Mouse (Mus musculus) lung, adult 2 months (tissue): ENCODE measurements around the gene Polk. TPM values are rescaled to one million over a fixed set of nuclear protein-coding genes. Genes with fewer than 3 reads are reported as not detected.
A peak's percentile ranks its signal among the peaks of the same experiment; 100 is the strongest.

Experiments used
- DNase-seq: peaks from one replicate; pipeline ENCODE4 v3.0.0; 2022
- H3K4me1 ChIP-seq: fragments of 200-500 bp; 2 replicates; pipeline ENCODE4 v1.6.1; 2011; ENCODE audit warnings: low read length; ENCODE audit not compliant: control insufficient read depth, insufficient read depth
- H3K4me3 ChIP-seq: fragments of 200-500 bp; replicated peaks from 2 replicates; pipeline ENCODE3; 2011; ENCODE audit warnings: low read depth, mild to moderate bottlenecking, control low read depth, low read length; ENCODE audit errors: extremely low read depth
- CTCF ChIP-seq: fragments of 200-500 bp; IDR thresholded peaks from 2 replicates; pipeline ENCODE4 v1.5.1; 2011; ENCODE audit warnings: mild to moderate bottlenecking, low read length, control low read depth; ENCODE audit not compliant: insufficient read depth
- POLR2A ChIP-seq: fragments of 200-500 bp; IDR thresholded peaks from 2 replicates; pipeline ENCODE4 v1.6.1; 2011; ENCODE audit warnings: low read depth, mild to moderate bottlenecking, control low read depth, low read length, borderline replicate concordance; ENCODE audit errors: extremely low read depth
- WGBS: fragments of 180-500 bp; shearing (Covaris S2); methylation state at CpG from one replicate; pipeline ENCODE4 v1.1.7; 2018; 5-methylcytosine and 5-hydroxymethylcytosine counted together
- polyA plus RNA-seq: library from polyadenylated mRNA; depleted of rRNA; stranded (reverse); fragments of >200 nt; gene quantifications from 2 replicates; pipeline ENCODE4 v1.2.3, GENCODE M21; 2012

Polk gene
- polyA plus RNA-seq, 1 experiment = 3.6 TPM

DNA sequence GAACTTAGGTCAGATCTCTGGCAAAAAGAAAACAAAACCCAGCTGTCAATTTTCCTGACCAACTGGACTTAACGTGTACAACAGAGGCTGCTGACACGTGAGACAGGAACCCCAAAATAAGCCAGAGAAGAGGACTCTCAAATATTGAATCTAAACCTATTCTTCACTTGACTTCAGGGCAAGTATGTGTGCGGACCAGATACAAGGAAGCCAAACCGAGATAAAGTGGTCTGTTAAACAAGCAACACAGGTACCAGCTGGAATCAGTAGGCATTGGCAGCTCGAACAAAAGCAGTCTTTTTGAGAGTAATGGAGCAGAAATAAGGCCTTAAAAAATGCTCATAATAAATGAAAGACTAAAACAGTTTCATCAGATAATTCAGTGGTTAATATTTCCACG is 25.6 kb upstream of the Polk start:
- Histone ChIP-seq H3K4me3 (no peak overlapping the region), H3K4me1 (peaks cover 8% of the 10 kb centered on the region)
- 61% methylated on average over 6 of the region's 6 CpGs for WGBS
- no peak for DNase-seq
- TF ChIP-seq CTCF (no peak), POLR2A (no peak)

DNA sequence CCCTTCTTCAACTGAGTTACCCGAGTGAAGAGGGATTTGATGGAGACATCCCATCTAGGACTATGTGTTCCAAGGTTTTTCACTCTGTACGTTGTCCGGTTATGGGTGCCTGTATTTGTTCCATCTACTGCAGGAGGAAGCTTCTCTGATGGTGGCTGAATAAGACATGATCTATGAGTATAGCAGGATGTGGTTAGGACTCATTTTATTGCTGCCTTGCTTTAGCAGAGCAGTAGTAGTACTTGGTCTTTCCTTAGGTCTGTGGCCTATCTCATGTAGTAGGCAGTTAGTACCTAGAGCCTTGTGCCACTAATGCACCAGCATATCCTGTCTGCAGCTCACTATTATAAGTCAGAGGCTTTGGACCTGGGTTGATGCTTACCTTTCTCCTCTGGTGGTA is 12.7 kb upstream of the Polk start:
- TF ChIP-seq POLR2A (no peak), CTCF (no peak)
- 92% methylated on average over 3 of the region's 3 CpGs for WGBS
- Histone ChIP-seq H3K4me3 (no peak overlapping the region), H3K4me1 (peaks cover 11% of the 10 kb centered on the region)
- DNase-seq = no peak

DNA sequence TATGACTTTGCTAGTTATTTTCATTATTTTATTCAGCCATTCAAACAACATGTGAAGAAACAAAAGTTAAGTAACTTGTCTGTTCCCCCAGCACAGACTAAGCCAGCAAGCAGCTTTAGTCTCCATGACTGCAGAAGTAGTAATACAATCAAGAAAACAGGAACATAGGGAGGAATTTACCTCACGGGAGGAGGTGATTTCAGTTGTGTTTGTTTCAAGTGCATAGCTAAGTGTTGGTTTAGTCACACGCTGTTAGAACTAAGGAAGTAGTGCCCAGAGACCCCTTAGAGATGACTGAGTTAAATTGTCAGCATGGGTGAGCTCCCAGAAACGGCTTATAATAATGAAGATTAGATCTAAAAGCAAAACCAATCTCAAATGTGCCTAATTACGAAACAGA is 5.6 kb upstream of the Polk start:
- 30% methylated on average over 4 of the region's 4 CpGs for WGBS
- TF ChIP-seq CTCF (no peak), POLR2A (no peak)
- Histone ChIP-seq H3K4me1 (peaks cover 6% of the 10 kb centered on the region), H3K4me3 (no peak overlapping the region)
- no peak for DNase-seq

DNA sequence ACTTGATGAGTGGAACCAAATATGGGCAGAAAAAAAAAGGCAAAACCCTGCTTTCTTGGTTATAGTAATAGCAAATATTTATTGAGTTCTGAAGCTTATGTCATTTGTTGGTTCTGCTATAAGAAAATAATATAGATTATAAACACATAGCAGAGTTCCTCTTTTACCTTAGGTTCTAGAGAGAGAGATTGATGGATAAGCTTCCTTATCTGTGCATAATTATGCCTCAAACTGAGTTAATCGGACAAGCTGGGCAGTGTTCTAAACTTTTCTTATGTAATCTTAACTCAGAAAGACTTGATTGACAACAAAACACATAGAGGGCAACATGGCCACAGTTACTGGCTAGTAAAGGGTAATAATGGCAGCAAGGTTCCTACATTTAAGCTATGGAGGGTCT is 4.9 kb upstream of the Polk start:
- TF ChIP-seq CTCF (no peak), POLR2A (no peak)
- peaks cover 6% of the 10 kb centered on the region for H3K4me1 ChIP-seq
- WGBS = 50% methylated on average over 1 of the region's 1 CpGs
- no peak for DNase-seq
- no peak overlapping the region for H3K4me3 ChIP-seq

DNA sequence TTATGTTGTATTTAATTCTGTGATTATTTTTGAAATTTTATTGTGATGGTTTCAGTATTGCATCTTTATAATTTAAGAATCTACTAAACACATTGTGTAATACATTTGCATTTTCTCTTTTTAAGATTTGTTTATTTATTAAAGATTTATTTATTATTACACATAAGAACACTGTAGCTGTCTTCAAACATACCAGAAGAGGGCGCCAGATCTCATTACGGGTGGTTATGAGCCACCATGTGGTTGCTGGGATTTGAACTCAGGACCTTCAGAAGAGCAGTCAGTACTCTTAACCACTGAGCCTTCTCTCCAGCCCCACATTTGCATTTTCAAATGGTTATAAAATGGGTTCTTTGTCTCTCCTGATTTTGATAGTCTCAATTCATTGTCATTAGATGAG is 2.1 kb upstream of the Polk start:
- DNase-seq = no peak
- Histone ChIP-seq H3K4me1 (peaks cover 6% of the 10 kb centered on the region), H3K4me3 (no peak overlapping the region)
- 62% methylated on average over 2 of the region's 2 CpGs for WGBS
- TF ChIP-seq POLR2A (no peak), CTCF (no peak)

DNA sequence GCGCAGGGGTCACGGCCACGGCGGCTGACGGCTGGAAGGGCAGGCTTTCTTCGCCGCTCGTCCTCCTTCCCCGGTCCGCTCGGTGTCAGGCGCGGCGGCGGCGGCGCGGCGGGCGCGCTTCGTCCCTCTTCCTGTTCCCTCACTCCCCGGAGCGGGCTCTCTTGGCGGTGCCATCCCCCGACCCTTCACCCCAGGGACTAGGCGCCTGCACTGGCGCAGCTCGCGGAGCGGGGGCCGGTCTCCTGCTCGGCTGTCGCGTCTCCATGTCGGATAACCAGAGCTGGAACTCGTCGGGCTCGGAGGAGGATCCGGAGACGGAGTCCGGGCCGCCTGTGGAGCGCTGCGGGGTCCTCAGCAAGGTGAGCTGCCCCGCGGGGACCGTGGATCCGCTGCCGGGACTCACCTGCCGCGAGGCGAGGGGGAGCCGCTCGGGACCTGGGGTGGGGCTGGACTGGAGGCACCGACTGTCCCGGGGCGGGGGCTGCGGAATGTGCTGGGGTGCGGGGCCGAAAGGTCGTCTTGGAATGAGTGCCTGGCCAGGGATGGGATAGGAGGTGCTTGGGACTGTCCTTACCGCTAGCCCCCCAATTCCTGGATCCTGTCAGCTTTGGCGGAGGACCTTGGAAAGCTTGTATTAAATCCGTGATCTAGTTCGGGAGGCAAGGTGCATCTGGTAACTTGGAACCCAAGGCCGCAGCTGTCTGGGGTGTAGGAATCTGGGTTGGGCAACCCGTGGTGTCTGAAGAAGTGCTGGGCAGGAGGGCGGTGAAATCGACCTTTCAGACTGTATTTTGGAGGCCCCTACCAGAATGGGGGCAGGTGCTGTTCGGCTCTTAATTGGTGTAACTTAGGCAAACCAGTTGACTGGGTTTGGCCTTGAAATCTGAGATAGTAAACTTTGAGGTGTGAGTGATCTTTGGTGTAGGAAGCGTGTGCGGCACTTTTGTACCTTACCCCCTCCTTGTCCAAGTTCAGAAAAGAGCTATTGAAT is 817 bp upstream of the Polk start:
- no peak; the same call in 1 of the 2 replicates for TF ChIP-seq POLR2A
- H3K4me1 ChIP-seq = peaks cover 6% of the 10 kb centered on the region
- H3K4me3 ChIP-seq = peak overlapping the region; percentile 97
- WGBS = 1% methylated on average over 70 of the region's 73 CpGs
- DNase-seq = no peak

DNA sequence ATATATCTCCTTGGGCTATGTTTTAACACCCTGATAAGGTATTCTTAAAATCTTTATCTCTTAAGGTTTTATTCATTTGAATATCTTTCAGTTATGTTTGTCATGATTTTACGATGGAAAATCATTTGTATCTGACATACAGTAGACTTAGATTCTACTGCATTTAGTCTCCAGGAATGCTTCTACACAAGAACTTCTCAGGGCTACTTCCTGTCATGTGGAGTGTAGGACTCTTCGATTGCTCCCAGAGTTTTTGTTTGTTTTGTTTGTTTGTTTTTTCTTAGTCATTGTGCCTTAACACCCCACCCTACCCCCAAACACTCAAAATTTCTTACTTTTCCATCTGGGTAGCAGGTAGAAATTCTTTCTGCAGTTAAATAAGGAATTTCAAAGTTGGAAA is 998 bp downstream of the Polk start:
- Histone ChIP-seq H3K4me3 (peak overlapping the region; percentile 23), H3K4me1 (peaks cover 4% of the 10 kb centered on the region; the same call in 1 of the 2 replicates)
- no peak for DNase-seq
- WGBS = 9% methylated on average over 2 of the region's 2 CpGs
- TF ChIP-seq CTCF (no peak), POLR2A (no peak)

DNA sequence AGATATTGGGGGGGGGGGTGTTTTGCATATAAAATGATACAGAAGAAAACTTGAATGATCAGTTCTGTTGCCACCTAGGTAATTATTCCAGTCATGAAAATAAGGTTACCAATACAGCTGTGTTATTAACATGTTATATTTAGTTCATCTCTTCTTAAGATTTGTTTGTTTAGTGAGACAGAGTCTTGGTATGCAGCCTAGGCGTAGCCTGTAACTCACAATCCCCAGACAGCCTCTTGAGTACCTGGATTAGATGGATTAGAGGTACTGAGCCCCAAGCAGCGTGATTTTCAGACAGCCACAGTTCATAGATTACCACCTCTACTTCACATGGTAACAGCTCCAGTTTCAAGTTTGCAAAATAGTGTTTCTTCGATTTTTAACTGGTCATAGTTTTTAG is 4.3 kb downstream of the Polk start:
- 66% methylated on average over 3 of the region's 3 CpGs for whole genome bisulfite sequencing
- no peaks in the 10 kb centered on the region for H3K4me1 ChIP-seq
- no peak for DNase-seq

DNA sequence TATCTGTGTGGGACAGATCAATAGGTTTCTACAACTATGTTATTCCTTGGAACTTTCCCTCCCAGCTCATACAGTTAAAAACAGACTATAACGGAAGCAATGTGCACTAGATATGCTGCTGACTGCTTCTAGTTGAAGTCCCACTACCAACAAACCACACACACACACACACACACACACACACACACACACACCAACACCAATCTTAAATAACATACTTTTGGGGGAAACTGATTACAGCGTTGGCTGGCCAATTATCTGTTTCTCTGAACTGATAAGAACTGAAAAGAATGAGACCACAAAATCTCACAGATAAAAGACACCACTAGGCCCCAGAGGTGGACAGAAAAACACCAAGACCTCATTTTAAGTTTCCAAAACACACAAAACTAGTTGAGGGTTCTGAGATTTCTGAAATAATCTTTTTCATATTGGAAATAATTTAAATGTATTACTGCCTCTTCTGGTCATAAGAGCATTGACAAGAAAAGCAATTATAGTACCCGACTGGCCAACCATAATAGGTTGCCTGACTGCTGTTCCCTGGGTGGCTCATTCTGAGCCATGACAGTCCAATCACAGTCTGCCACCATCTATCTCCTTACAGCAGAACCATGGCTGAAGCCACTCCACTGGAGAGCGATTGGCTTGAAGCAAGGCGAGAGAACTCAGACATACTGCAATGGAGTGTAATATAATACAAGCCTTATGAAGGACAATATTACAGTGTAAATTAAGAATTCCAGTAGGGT is 5.4 kb downstream of the Polk start:
- DNase-seq = no peak
- TF ChIP-seq CTCF (no peak), POLR2A (no peak)
- 80% methylated on average over 5 of the region's 5 CpGs for WGBS
- no peak overlapping the region for H3K4me3 ChIP-seq
- no peaks in the 10 kb centered on the region for H3K4me1 ChIP-seq

More for the DNA sequence above, 4.3 kb downstream of the Polk start:
- H3K4me3 ChIP-seq = no peak overlapping the region
- no peak for TF ChIP-seq CTCF
- TF ChIP-seq POLR2A = no peak
